Mouse (Mus musculus) heart, postnatal 0 days (tissue): ENCODE measurements around the gene Tet3.

ENCODE experiments used
- CTCF ChIP-seq: IDR thresholded peaks from 2 replicates; pipeline ENCODE4 v1.5.1; 2016; ENCODE audit warnings: antibody characterized with exemption, control low read depth, low read depth
- EP300 ChIP-seq: IDR thresholded peaks from 2 replicates; pipeline ENCODE4 v1.6.1; 2016; ENCODE audit warnings: antibody characterized with exemption, low read depth

DNA sequence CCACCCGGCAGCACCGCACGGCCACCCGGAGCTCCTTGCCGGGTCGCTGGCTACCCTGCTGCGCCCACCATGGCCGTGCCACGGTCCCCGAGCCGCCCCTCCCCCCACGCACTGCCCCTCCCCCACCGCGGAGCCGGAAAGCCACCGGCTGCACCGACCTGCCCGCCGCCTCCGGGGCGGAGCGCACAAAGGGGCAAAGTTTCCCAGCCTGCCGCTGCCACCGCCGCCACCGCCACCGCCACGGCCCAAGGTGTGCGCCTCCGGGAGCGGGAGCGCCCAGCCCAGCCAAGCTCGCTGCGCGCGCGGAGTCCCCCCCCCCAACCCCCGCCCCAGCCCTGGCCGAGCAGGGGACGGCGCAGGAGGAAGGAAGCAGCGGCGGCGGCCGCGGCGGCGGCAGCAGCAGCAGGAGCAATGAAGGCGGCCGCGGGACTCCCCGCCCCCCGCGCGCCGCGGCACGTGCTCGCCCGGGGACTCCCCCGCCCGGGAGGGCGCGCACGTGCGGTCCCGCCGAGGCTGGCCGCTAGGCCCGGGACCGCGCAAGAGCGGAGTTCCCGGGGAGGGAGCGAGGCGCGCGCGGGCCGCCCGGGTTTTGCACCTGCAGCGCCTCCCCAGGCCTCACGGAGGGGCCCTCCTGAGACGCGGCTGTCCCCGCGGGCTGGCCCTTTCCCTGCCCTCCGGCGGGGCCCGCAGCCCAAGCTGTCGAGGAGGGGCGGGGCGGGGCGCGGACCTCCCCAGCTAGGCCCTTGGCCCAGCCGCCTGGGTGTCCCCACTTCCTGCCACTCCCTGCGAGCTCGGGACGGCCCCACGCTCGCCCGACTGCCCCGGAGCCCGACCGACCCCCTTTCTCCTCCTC, 2.5 kb downstream of the Tet3 start:
- TF ChIP-seq EP300 (no peak), CTCF (peak; percentile 14; the same call in 1 of the 2 replicates)
